Mouse (Mus musculus) urinary bladder, postnatal 36 days (tissue): ENCODE measurements around the gene Rgl3.

ENCODE experiments used
- DNase-seq, 2 experiments: peaks; one replicate each; pipeline ENCODE4 v3.0.0; 2022; ENCODE audit warnings: low spot score in 2 of 2, mixed read lengths in 1 of 2

Rgl3 gene

DNA sequence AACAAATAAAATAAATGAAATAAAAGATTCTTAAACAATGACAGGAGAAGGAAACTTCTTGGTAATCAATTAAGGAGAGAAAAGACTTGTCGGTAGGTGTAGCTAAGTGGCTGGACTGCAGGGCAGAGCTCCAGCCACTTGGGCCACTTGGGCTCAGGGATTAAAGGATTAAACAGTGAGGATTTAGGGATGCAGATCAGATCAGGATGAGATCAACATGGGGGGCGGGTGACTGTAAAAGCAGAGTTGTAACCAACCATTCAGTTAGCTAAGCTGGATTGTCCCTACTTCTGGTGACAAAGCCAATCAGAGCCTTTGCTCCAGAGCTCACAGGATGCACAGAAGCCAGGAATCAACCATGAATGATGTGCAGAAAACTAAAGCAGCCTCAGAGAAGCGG is 5.3 kb downstream of the Rgl3 start:
- no peak for DNase-seq

DNA sequence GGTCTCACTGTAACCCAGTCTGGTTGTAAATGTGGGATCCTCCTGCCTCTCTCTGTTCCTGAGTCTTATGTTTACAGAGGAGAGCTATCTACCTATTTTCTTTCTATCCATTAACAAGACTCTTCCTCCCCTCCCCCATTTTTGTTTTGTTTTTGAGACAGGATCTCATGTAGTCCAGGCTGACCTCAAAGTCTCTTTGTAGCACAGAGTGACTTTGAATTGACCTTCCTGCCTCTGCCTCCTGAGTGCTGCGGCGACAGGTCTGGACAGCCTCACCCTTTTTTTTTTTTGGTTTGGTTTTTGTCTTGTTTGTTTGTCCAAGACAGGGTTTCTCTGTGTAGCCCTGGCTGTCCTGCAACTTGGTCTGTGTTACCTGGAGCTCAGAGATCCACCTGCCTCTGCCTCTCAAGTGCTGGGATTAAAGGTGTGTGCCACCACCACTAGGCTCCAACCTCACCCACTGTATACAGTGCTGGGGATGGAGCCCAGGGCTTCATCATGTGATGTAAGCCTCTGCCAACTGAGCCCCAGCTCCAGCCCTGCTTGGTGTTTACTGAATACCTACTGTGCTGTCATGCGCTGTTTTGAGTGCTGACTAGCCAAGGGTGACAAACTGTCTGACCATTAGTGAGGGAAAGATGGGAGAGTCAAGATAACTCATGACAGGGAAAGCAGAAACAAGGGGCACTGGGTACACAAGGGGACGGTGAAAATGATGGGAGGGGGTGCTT is 10.7 kb downstream of the Rgl3 start:
- DNase-seq: no peak

DNA sequence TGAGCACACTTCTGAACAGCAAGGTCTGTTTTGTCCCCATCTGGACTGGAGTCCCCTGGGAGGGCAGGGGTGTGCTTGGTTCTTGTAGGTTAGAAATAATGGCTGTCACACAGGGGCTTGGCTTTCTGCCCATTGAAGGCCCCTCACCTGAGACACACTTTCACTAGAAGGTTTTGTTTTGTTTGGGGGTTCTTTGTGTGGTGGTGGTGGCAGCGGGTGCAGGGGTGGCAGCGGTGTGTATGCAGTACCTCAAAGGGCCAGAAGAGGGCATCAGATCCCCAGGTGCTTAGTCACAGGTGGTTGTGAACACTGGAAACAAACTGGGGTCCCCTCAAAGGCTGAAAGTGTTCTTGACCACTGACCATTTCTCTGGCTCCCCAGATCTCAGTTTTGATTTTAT is 11.3 kb downstream of the Rgl3 start:
- no peak for DNase-seq

DNA sequence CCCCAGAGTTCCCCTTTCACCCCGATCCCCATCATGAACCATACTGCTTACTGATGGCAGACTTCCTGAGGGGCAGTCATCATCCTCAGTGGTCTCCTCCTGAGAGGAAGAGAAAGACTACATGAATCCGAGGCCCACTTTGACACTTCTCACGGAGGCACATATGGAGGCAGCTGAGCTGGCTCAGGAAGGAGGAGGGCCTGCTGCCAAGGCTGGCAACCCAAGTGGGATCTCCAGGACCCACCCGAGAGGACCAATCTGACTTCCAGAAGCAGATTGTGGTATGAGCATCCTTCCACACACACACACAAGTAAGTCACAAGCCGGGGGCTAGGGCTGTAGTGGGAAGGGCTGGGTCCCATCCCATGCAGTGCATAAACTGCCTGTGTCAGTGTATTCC is 11.9 kb downstream of the Rgl3 start:
- no peak for DNase-seq

GRCm38 (mm10) chr9:21976626-21977175 is 12.5 kb downstream of the Rgl3 start:
- no peak for DNase-seq

GRCm38 (mm10) chr9:21969304-21969703 is 19.9 kb downstream of the Rgl3 start:
- DNase-seq: no peak

- DNase-seq: no peak
Observed at GRCm38 (mm10) chr9:21968883-21969282, 20.4 kb downstream of the Rgl3 start.

GRCm38 (mm10) chr9:21963417-21963816 is 25.8 kb downstream of the Rgl3 start, which contains the start of gene Epor:
Gene Epor (minus strand): TSS chr9:21963506.
- peak in 1 of 2 experiments; percentile 57 for DNase-seq

DNA sequence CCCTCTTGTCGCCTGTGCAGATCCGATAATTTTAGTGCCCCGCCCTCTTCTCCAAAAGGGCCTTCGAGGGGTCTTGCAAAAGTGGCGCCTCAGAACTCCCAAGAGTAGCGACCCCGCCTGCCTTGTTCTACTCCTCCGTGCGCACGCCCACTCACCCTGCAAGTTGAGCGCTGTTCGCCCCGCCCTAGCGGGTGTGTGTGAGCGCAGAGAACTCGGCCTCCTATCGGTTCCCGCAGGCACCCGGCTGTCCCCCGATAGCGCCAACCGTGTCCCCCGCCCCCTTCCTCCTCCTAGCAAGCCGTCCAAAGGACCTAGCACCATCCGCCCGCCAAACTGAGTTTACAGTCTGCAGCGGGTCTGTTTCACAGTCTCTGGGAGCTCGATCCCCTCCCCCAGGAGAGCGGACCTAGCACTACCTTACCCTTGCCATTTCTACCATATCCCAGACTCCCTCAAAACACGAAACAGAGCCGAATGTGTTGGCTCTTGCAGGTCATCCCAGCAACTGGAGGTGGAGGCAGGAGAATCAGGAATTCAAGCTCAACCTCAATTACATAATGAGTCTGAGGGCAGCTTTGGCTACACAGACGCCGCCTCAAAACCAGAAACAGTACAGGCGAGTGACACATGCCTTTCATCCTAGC is 26.7 kb downstream of the Rgl3 start:
- DNase-seq: peak; percentile 23 to 69

DNA sequence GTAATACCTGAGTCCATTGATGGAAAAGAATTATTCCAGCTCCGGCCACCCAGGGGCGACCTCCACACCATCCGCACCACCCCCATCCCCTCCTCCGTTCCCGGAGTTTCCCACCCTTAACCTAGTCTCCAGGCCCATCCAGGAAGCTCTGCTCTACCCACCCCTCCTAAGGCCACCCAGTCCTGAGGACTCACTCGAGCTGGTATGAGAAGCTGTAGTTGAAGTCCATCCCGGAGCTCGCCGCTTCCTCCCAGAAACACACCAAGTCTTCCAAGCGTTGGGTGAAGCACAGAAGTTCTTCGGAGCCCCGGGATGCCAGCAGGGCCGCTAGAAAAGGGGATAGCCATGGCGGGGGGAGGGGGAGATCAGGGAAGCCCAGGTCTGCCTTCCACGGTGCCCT is 27.2 kb downstream of the Rgl3 start:
- no peak for DNase-seq

- no peak for DNase-seq
Observed at GRCm38 (mm10) chr9:21961366-21961980, 27.8 kb downstream of the Rgl3 start.

DNA sequence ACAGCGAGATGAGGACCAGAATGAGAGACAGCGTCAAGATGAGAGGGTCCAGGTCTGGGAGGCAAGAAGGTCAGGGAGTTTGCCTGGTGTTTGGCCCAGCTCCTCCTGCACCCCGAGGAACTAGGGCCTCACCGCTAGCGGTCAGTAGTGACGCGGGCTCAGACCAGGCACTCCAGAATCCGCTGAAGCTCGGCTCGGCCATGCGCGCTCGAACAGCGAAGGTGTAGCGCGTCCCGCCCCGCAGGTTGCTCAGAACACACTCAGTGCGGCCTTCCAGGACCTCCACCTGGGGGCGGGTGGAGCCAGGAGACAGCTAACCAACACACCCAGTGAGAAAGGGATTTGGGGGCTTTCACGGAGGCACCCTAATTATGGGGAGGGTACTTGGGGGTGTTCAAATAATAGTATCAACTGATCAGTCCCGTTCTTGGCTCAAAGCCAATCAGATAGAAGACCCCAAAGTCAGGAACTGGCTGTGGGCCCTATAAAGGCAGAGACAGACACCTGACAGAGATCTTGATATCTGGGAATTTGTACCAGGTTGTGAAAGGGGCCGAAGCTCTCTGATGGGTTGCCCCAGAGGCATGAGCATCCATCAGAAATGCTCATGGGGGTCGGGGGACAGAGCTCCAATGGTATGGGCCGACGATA is 28.6 kb downstream of the Rgl3 start:
- DNase-seq: no peak

DNA sequence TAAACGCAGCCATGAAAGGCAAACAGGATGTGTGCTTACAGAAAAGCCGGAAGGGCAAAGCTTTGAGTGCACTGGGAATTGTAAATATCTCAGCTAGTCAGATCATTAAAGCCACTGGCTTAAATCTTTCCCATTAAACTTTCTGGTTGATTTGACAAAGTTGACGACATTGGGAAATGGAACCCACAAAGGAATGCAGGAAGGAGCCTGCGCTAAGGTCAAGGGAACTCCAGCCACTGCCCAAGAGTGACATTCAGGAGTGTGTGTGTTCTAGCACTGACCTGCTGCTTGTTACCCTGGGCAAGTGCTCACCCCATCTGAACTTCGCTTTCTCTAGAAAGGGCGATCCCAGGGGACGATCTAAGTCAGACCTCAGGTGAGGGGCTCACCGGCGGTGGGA is 29.1 kb downstream of the Rgl3 start:
- DNase-seq: no peak

- DNase-seq: no peak
Observed at GRCm38 (mm10) chr9:21959244-21959643, 30.0 kb downstream of the Rgl3 start.

DNA sequence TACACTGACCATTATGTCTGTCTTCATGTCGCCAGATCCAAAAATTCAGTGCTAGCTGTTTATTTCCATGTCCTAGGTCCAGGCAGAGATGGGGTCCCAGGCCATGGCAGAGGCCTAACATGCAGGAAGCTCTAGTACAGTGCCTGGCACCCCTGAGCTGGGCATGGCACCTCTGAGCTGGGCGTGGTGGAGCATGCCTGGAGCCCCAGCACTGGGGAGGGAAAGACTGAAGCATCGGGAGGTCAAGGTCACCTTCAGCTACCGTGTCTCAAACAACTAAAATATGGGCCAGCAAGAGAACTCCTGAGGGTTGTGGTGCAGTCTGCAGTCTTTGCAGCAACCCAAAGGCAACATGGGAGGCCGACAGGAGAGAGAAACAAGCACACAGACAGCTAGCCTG is 30.9 kb downstream of the Rgl3 start:
- DNase-seq: no peak

- peak; percentile 98 to 99 for DNase-seq
Observed at GRCm38 (mm10) chr9:21955570-21956281, 33.5 kb downstream of the Rgl3 start, which contains the start of gene Swsap1. Gene Swsap1 (plus strand): TSS chr9:21955755.

GRCm38 (mm10) chr9:21955225-21955569 is 34.0 kb downstream of the Rgl3 start:
- DNase-seq: no peak

DNA sequence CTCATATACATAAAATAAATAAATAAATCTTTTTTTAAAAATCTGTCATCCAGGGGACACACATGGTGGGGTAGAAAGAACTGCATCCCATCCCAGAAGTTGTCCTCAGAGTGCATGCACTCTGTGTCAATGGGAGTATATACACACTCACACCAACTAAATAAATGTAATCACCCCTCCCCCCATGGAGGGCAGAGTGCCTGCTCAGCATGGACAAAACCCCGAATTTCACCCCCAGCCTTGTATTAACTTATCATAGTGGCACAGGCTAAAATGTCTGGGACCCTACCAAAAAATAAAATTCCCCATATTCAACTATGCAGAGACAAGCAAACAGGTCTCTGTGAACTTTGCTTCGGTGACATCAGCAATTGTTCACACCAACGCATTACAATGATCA is 34.6 kb downstream of the Rgl3 start:
- no peak for DNase-seq

GRCm38 (mm10) chr9:21953600-21953999 is 35.6 kb downstream of the Rgl3 start:
- no peak for DNase-seq

DNA sequence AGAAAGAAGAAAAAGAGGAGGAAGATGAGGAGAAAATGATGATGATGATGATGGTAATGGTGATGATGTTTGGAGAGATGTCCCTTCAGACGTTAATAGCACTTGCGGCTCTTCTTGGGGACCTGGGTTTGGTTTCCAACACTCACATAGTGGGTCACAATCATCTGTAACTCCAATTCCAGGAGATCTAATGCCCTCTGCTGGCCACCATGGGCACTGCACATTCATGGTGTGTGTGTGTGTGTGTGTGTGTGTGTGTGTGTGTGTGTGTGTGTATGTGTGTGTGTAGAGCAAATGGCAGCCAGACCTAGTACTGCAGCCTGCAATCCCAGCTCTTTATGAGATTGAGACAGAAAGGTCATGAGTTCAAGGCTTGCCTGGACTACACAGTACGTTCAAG is 37.3 kb downstream of the Rgl3 start:
- DNase-seq: no peak

DNA sequence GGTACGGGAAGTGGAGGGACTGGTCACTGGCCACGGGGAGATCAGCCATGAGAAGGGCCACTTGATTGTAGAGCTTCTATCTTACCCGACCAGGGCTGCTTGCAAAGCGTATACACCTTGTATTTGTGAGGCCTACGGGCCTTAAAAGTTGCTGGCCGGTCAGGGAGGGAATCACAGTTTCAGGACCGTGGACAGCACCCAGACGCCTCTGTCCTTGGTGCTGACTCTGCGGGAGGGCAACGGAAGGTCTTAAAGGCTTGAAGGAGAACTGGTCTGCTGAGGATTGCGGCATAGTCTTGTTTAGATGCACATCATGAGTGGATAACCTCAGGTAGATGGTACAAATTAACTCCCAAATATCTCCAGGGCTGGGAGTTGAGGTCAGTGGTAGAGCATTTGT is 38.9 kb downstream of the Rgl3 start:
- DNase-seq: peak; percentile 67 to 69

- no peak for DNase-seq
Observed at GRCm38 (mm10) chr9:21948790-21949189, 40.5 kb downstream of the Rgl3 start.
